Mouse (Mus musculus): ENCODE measurements around the gene Synj1. TPM values are rescaled to one million over a fixed set of nuclear protein-coding genes. Genes with fewer than 3 reads are reported as not detected.

Synj1 gene
- polyA plus RNA-seq, 1 experiment from 2014 or later = 15.2 TPM

Small RNA genes within 50 kb of the gene (microRNA-seq; reads per million reads assigned to microRNA genes)
- gene Gm22933 = not detected

Other genes starting within 250 kb of the Synj1 start
- gene Urb1, start 200.9 kb downstream of the Synj1 start, polyA plus RNA-seq (2014; fragmentation: Nextera tagmentation; extraction: Ambion mirVana) = 12.4 and 12.7 TPM in 2 replicates
- 0.62 and 0.74 TPM in 2 replicates for gene Eva1c, start 184.6 kb downstream of the Synj1 start, polyA plus RNA-seq (2014; fragmentation: Nextera tagmentation; extraction: Ambion mirVana)
- gene Cfap298, start 76.2 kb downstream of the Synj1 start, polyA plus RNA-seq (2014; fragmentation: Nextera tagmentation; extraction: Ambion mirVana) = 35.7 and 38.4 TPM in 2 replicates
- 60.7 and 71.1 TPM in 2 replicates for gene Paxbp1, start 33.2 kb upstream of the Synj1 start, polyA plus RNA-seq (2014; fragmentation: Nextera tagmentation; extraction: Ambion mirVana)
- 0.13 TPM in 1 of 2 replicates, not detected in the other for gene 4932438H23Rik, start 83.8 kb upstream of the Synj1 start, polyA plus RNA-seq (2014; fragmentation: Nextera tagmentation; extraction: Ambion mirVana)
- not detected in 2 replicates for gene Olig2, start 214.1 kb upstream of the Synj1 start, polyA plus RNA-seq (2014; fragmentation: Nextera tagmentation; extraction: Ambion mirVana)

Measured in intestine, embryonic 14.5 days (tissue).